Mouse (Mus musculus): ENCODE data around the gene Orc3. TPM values are rescaled to one million over a fixed set of nuclear protein-coding genes. Genes with fewer than 3 reads are reported as not detected.

The Orc3 gene
- polyA plus RNA-seq (2014; fragmentation: Nextera tagmentation; extraction: Ambion mirVana): 95.3 and 96.2 TPM in 2 replicates

DNA sequence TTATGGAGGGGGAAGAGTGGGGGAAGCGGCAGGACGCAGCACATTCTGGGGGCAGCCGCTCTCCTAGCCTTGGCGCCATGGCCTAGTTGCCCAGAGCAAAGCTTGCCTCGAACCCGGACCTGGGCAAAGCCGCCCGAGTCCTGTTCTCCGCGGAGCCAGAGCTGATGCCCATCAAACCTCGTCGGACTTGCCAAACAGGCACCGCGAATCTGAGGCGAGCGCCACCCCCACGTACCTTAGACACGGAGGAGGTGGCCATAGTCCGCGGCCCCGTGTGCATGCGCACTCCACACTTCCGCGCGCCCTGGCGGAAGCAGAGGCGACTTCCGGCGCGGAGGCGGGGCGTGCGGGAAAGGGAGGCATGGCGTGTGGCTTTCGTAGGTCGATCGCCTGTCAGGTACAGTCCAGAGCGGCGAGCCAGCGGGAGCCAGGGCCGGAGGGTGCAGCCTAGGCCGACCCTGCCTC, at the start of gene Orc3, which contains the start of gene Rars2:
Gene Orc3, minus strand, starts transcription at position 315 of the 465 bp plus-strand sequence.
Gene Rars2, plus strand, starts transcription at position 328 of the 465 bp plus-strand sequence.
- Histone ChIP-seq H3K4me3 (replicated peaks; ENCODE audit: low read length) (peak within 1 kb of the TSS; percentile 77), H3K36me3 (replicated peaks; ENCODE audit: control insufficient read depth, insufficient read depth) (peaks cover 3% of the 10 kb centered on the region), H3K9ac (peak within 1 kb of the TSS; percentile 91), H3K27ac (peak within 1 kb of the TSS; percentile 89), H3K4me1 (replicated peaks; ENCODE audit: control insufficient read depth, insufficient read depth, low read length) (peaks cover 22% of the 10 kb centered on the region), H3K9me3 (ENCODE audit: control insufficient read depth, low read length) (no peaks in the 10 kb centered on the region), H3K27me3 (ENCODE audit: control insufficient read depth, insufficient read depth, low read length) (no peaks in the 10 kb centered on the region), H3K4me2 (replicated peaks) (peak within 1 kb of the TSS; percentile 82)
- ATAC-seq (ENCODE audit: low FRiP score): peak; percentile 99
- under 1% methylated on average over 42 of the region's 42 CpGs for WGBS
- peak; percentile 92 for DNase-seq (ENCODE audit: low spot score)

DNA sequence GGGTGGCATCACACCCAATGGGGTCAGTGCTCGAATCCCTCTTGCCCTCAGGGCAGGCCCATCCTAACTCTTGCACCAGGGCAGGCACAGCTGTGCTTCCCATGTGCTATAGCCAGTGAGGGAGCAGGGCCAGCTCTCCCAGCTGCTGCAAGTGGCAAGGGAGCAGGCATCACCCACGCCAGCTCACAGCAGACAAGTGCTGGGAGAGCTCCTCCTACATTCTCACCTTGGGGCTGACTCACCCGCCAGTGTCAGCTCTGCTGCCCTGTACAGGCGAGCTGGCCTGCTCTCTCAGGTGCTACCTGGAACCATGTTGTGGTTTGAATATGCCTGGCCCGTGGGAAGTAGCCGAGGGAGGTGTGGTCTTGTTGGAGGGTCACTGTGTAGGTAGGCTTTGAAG, 47.2 kb upstream of the Orc3 start:
- H3K4me3 ChIP-seq (replicated peaks; ENCODE audit: low read length): no peak overlapping the region
- no peak overlapping the region for H3K4me2 ChIP-seq (replicated peaks)
- H3K9me3 ChIP-seq (ENCODE audit: control insufficient read depth, low read length): no peaks in the 10 kb centered on the region
- WGBS: 90% methylated on average over 6 of the region's 6 CpGs
- ATAC-seq (ENCODE audit: low FRiP score): no peak
- H3K27ac ChIP-seq: no peak overlapping the region
- no peaks in the 10 kb centered on the region for H3K27me3 ChIP-seq (ENCODE audit: control insufficient read depth, insufficient read depth, low read length)
- peaks cover 88% of the 10 kb centered on the region for H3K36me3 ChIP-seq (replicated peaks; ENCODE audit: control insufficient read depth, insufficient read depth)
- no peak for DNase-seq (ENCODE audit: low spot score)
- no peak overlapping the region for H3K9ac ChIP-seq
- no peaks in the 10 kb centered on the region for H3K4me1 ChIP-seq (replicated peaks; ENCODE audit: control insufficient read depth, insufficient read depth, low read length)

DNA sequence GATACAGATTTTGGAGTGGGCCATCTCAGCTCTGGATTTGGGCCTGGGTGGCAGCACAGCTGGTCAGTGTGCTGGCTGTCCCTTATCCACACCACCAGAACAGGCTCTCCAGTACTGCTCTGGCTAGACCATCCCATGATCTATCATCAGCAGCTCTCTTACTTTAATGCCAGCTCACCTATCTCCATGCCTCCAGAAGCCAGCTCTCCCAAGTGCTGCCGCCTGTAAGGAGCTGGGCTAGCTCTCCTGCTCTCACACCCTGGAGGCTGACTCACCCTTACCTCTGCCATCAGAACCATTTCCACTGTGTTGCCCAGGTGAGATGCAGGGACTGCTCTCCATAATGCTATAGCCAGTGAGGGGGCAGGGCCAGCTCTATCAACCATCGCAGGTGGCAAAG, 46.8 kb upstream of the Orc3 start:
- no peak for ATAC-seq (ENCODE audit: low FRiP score)

DNA sequence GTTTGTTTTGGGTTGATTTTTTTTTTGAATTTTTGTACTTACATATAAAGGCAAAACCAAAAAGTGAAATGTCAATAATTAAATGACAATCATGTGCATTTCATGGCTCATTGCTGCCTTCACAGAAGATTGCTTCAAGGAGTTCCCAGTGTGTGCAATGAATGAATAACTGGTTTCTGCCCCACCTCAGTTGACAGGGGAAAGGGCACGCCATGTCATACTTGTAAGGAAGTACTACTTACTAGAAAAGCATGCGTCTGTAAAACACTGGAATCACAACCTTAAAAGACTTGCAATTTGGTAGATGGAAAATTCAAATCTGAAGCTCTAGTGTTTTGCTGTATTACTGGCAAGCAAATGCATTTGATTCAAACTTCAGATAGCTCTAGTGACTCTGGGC, 44.3 kb upstream of the Orc3 start:
- WGBS: 89% methylated on average over 2 of the region's 2 CpGs
- Histone ChIP-seq H3K27ac (no peak overlapping the region), H3K36me3 (replicated peaks; ENCODE audit: control insufficient read depth, insufficient read depth) (peaks cover 88% of the 10 kb centered on the region), H3K4me3 (replicated peaks; ENCODE audit: low read length) (no peak overlapping the region), H3K9ac (no peak overlapping the region), H3K27me3 (ENCODE audit: control insufficient read depth, insufficient read depth, low read length) (no peaks in the 10 kb centered on the region), H3K4me1 (replicated peaks; ENCODE audit: control insufficient read depth, insufficient read depth, low read length) (no peaks in the 10 kb centered on the region), H3K4me2 (replicated peaks) (no peak overlapping the region), H3K9me3 (ENCODE audit: control insufficient read depth, low read length) (no peaks in the 10 kb centered on the region)
- ATAC-seq (ENCODE audit: low FRiP score) (no peak), DNase-seq (ENCODE audit: low spot score) (no peak)

More for the DNA sequence above, 46.8 kb upstream of the Orc3 start:
- Histone ChIP-seq H3K27me3 (ENCODE audit: control insufficient read depth, insufficient read depth, low read length) (no peaks in the 10 kb centered on the region), H3K4me2 (replicated peaks) (no peak overlapping the region), H3K4me1 (replicated peaks; ENCODE audit: control insufficient read depth, insufficient read depth, low read length) (no peaks in the 10 kb centered on the region), H3K4me3 (replicated peaks; ENCODE audit: low read length) (no peak overlapping the region), H3K36me3 (replicated peaks; ENCODE audit: control insufficient read depth, insufficient read depth) (peaks cover 89% of the 10 kb centered on the region), H3K9ac (no peak overlapping the region), H3K27ac (no peak overlapping the region), H3K9me3 (ENCODE audit: control insufficient read depth, low read length) (no peaks in the 10 kb centered on the region)
- WGBS: 100% methylated on average over 2 of the region's 2 CpGs
- DNase-seq (ENCODE audit: low spot score): no peak

DNA sequence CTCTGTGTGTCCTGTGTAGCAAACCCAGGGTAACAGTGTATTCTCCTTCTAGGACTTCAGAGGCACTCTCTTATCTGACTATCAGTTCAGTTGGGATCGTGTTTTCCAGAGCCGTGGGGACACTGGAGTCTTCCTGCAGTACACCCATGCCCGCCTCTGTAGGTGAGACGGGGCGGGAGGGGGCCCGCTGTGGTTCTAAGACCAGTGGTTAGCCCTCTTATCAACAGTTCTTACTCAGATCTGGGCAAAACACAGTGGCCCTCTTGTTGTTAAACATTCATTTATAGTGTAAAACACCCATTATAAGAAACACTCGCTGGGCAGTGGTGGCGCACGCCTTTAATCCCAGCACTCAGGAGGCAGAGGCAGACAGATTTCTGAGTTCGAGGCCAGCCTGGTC, 41.4 kb upstream of the Orc3 start:
- Histone ChIP-seq H3K9ac (no peak overlapping the region), H3K36me3 (replicated peaks; ENCODE audit: control insufficient read depth, insufficient read depth) (peaks cover 88% of the 10 kb centered on the region), H3K4me3 (replicated peaks; ENCODE audit: low read length) (no peak overlapping the region), H3K9me3 (ENCODE audit: control insufficient read depth, low read length) (no peaks in the 10 kb centered on the region), H3K27ac (no peak overlapping the region), H3K4me2 (replicated peaks) (no peak overlapping the region), H3K4me1 (replicated peaks; ENCODE audit: control insufficient read depth, insufficient read depth, low read length) (no peaks in the 10 kb centered on the region), H3K27me3 (ENCODE audit: control insufficient read depth, insufficient read depth, low read length) (no peaks in the 10 kb centered on the region)
- DNase-seq (ENCODE audit: low spot score): no peak
- ATAC-seq (ENCODE audit: low FRiP score): no peak
- 97% methylated on average over 10 of the region's 10 CpGs for WGBS

DNA sequence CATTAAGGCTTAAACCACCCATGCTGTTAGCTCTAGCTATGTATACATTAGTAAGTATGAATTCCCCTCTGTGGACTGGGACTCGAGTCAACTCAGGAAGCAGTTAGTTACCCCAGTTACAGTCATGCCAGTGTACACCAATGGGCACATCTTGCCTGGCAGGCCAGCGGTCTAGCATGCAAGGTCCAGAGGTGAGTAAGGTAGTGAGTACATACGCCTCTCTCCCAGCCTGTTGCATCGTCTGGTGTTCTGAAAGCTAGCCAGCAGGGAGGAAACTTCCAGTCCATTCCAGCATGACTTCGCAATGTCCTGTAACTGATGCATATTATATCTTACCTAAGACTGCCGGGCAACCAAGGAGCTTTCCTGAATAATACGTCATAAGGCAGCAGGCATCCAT, 38.4 kb upstream of the Orc3 start:
- peaks cover 78% of the 10 kb centered on the region for H3K36me3 ChIP-seq (replicated peaks; ENCODE audit: control insufficient read depth, insufficient read depth)
- H3K9ac ChIP-seq: no peak overlapping the region
- H3K27me3 ChIP-seq (ENCODE audit: control insufficient read depth, insufficient read depth, low read length): no peaks in the 10 kb centered on the region
- H3K4me2 ChIP-seq (replicated peaks): no peak overlapping the region
- no peaks in the 10 kb centered on the region for H3K9me3 ChIP-seq (ENCODE audit: control insufficient read depth, low read length)
- DNase-seq (ENCODE audit: low spot score) (no peak), ATAC-seq (ENCODE audit: low FRiP score) (no peak)
- no peak overlapping the region for H3K27ac ChIP-seq
- H3K4me1 ChIP-seq (replicated peaks; ENCODE audit: control insufficient read depth, insufficient read depth, low read length): no peaks in the 10 kb centered on the region
- 97% methylated on average over 7 of the region's 7 CpGs for WGBS
- H3K4me3 ChIP-seq (replicated peaks; ENCODE audit: low read length): no peak overlapping the region

DNA sequence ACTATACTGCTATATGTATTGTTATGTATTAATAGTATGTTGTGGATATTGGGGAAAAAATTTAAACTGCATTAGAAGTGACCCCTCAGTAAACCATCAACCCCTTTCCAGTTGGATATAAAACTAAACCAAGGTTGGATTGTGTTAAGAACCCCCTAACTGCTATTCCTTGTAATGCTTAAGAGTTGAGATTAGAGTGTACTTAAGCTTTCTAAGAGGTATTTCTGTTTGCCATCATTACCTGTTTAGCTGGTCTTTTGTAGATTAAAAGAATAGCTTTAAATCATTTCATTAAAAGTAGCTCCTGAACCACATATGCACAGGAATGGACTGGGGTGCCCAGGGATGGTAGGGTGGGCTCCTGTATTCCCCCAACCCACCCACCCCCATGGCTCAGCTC, 30.0 kb upstream of the Orc3 start:
- DNase-seq (ENCODE audit: low spot score) (no peak), ATAC-seq (ENCODE audit: low FRiP score) (no peak)
- Histone ChIP-seq H3K4me2 (replicated peaks) (no peak overlapping the region), H3K4me1 (replicated peaks; ENCODE audit: control insufficient read depth, insufficient read depth, low read length) (no peaks in the 10 kb centered on the region), H3K27ac (no peak overlapping the region), H3K27me3 (ENCODE audit: control insufficient read depth, insufficient read depth, low read length) (no peaks in the 10 kb centered on the region), H3K4me3 (replicated peaks; ENCODE audit: low read length) (no peak overlapping the region), H3K36me3 (replicated peaks; ENCODE audit: control insufficient read depth, insufficient read depth) (peaks cover 63% of the 10 kb centered on the region), H3K9ac (no peak overlapping the region), H3K9me3 (ENCODE audit: control insufficient read depth, low read length) (no peaks in the 10 kb centered on the region)

DNA sequence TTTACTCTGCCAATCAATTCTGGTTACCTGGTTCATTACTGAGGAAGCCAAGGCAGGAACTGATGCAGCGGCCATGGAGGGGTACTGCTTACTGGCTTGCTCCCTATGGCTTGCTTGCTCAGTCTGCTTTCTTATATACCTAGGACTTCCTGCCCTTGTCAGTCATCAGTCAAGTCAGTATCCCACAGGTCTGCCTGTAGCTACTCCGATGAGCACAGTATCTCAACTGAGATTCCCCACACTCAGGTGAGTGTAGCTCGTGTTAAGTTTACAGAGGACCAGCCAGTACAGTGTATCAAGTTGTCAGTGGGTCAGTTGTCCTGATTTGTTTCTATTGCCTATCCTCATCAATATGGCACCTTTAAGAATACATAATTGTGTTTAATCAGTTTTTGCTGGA, 26.0 kb upstream of the Orc3 start:
- H3K4me2 ChIP-seq (replicated peaks): no peak overlapping the region
- H3K9ac ChIP-seq: no peak overlapping the region
- DNase-seq (ENCODE audit: low spot score) (no peak), ATAC-seq (ENCODE audit: low FRiP score) (no peak)
- peaks cover 38% of the 10 kb centered on the region for H3K36me3 ChIP-seq (replicated peaks; ENCODE audit: control insufficient read depth, insufficient read depth)
- H3K27ac ChIP-seq: no peak overlapping the region
- H3K9me3 ChIP-seq (ENCODE audit: control insufficient read depth, low read length): no peaks in the 10 kb centered on the region
- no peaks in the 10 kb centered on the region for H3K4me1 ChIP-seq (replicated peaks; ENCODE audit: control insufficient read depth, insufficient read depth, low read length)
- no peaks in the 10 kb centered on the region for H3K27me3 ChIP-seq (ENCODE audit: control insufficient read depth, insufficient read depth, low read length)
- H3K4me3 ChIP-seq (replicated peaks; ENCODE audit: low read length): no peak overlapping the region
- WGBS: 98% methylated on average over 3 of the region's 3 CpGs

DNA sequence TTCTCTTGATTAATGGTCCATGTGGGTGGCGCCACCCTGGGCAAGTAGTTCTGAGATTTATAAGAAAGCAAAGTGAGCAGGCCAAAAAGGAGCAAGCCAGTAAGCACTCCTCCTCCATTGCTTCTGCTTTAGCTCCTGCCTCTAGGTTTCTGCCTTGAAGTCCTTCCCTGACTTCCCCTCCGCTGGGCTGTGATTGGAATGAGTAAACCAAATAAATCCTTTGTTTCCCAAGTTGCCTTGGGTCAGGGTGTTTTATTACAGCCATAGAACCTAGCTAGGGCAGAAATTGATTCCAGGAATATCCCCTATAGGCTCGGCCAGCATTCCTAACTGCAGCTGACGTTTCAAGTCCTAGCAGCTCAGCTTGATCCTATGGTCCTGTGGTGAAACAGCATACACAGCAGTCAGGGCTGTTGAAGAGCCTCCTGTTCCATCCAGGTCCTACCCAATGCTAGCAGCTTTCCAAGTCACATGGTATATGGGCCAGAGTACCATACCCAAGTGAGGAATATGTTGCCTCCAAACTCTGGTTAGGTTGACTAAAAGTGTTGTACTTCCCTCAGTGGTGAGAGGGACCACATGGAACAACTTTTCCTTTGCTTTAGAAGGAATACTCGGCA, 25.1 kb upstream of the Orc3 start:
- Histone ChIP-seq H3K9ac (no peak overlapping the region), H3K27ac (no peak overlapping the region), H3K4me3 (replicated peaks; ENCODE audit: low read length) (no peak overlapping the region), H3K9me3 (ENCODE audit: control insufficient read depth, low read length) (no peaks in the 10 kb centered on the region), H3K4me1 (replicated peaks; ENCODE audit: control insufficient read depth, insufficient read depth, low read length) (no peaks in the 10 kb centered on the region), H3K27me3 (ENCODE audit: control insufficient read depth, insufficient read depth, low read length) (no peaks in the 10 kb centered on the region), H3K36me3 (replicated peaks; ENCODE audit: control insufficient read depth, insufficient read depth) (peaks cover 36% of the 10 kb centered on the region), H3K4me2 (replicated peaks) (no peak overlapping the region)
- WGBS: 87% methylated on average over 5 of the region's 5 CpGs
- no peak for DNase-seq (ENCODE audit: low spot score)
- ATAC-seq (ENCODE audit: low FRiP score): no peak

DNA sequence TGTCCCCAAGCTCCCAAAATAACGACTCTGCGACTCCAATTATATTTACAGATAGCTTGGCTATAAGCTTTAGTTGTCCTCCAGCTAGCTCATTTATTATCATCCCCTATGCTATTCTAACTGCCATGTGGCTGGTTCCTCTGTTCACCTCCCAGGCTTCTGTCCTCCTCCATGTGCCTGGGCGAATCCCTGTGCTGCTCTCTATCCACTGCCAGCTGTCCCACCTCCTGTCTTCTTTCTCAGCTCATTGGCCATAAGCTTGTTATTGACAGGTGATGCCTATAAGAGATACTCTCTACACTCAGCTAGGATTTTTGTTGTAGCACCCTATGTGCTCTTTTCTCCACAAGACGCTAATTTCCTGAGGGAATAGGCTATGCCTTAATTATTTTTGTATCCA, 23.1 kb upstream of the Orc3 start:
- no peak overlapping the region for H3K27ac ChIP-seq
- no peak for ATAC-seq (ENCODE audit: low FRiP score)
- WGBS: 90% methylated on average over 4 of the region's 4 CpGs
- no peaks in the 10 kb centered on the region for H3K9me3 ChIP-seq (ENCODE audit: control insufficient read depth, low read length)
- H3K27me3 ChIP-seq (ENCODE audit: control insufficient read depth, insufficient read depth, low read length): no peaks in the 10 kb centered on the region
- no peak overlapping the region for H3K4me3 ChIP-seq (replicated peaks; ENCODE audit: low read length)
- H3K4me2 ChIP-seq (replicated peaks): no peak overlapping the region
- DNase-seq (ENCODE audit: low spot score): no peak
- peaks cover 40% of the 10 kb centered on the region for H3K36me3 ChIP-seq (replicated peaks; ENCODE audit: control insufficient read depth, insufficient read depth)
- H3K9ac ChIP-seq: no peak overlapping the region
- no peaks in the 10 kb centered on the region for H3K4me1 ChIP-seq (replicated peaks; ENCODE audit: control insufficient read depth, insufficient read depth, low read length)

All from hindbrain, embryonic 14.5 days (tissue).